Mouse (Mus musculus): ENCODE results near the gene Mms19.
"Not testable (repeated sequence)": the region's sequence is repeated elsewhere in the genome, so short reads cannot be mapped to it uniquely, and the experiment has no call there.

The Mms19 gene

GRCm38 (mm10) chr19:41933179-41934086 is 47.5 kb downstream of the Mms19 start, which contains the start of the genes Exosc1 and Zdhhc16:
Gene Exosc1, minus strand, starts transcription at chr19:41933423.
Gene Zdhhc16, plus strand, starts transcription at chr19:41933480.
- peak; percentile 98 to 99 for DNase-seq

DNA sequence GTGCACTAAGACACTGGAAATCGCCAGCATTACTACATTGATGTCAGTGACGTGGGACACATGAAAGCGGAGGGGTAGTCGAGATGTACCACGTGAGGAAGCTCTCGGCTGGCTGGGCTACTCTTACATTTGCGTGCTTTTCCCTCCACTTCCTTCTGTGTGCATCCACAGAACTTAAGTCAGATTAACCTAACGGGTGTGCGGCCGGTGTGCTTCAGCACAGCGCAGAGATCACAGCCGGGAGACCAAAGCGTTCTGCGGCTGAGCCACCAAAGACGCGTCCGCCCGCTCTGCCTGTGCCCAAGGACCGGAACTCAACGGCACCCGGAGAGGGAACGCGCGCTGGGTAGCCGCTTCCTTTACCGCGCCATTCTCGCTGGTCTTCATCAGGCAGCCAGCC is 48.3 kb downstream of the Mms19 start:
- no peak for DNase-seq

GRCm38 (mm10) chr19:41920412-41921067 is 60.4 kb downstream of the Mms19 start:
- no peak for DNase-seq

DNA sequence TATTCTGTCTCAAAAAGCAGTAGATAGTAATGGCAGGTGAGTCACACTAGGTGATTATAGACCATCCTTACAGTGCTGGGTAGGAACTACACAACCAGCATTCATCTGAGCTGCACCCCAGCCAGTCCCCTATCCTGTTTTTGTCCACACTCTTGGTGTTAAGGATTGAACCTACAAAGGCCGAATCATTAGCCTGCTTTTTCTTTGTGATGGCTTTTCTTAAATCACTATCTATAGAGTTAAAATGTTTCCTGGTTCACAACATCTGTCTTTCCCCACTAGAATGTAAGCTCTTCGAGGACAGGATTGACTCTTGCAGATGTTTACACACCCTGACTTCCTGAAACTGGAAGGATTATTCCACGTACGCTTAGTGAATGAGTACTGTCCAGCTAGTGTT is 61.5 kb downstream of the Mms19 start:
- DNase-seq, result no peak

DNA sequence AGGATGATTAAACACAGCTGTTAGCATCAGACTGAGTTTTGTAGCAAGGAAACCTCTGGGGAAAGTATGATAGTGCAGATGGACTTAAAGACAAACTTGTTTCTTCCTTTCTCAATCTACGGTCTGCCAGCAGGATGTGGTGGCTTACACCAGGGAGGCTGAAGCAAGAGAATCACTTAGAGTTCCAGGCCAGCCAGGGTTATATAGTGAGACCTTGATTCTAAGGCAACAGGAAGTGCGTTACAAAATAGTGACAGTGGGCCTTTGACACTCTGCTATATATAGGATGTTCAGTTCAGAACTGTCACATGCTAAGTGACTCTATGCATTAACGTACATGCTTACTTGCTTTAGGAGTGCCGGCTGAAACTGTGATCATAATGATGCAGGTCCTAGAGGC is 64.1 kb downstream of the Mms19 start:
- DNase-seq, result no peak

- no peak for DNase-seq
These were observed 65.7 kb downstream of the Mms19 start for GRCm38 (mm10) chr19:41915294-41915693.

DNA sequence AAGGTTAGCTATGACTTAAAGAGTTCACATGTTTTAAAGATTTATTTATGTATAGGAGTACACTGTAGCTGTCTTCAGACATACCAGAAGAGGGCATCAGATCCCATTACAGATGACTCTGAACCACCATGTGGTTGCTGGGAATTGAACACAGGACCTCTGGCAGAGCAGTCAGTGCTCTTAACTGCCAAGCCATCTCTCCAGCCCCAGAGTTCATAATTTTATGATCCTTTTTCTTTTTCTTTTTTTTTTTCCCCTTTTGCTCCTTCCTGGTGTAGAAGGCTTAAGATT is 66.4 kb downstream of the Mms19 start:
- DNase-seq, result not testable (repeated sequence)

DNA sequence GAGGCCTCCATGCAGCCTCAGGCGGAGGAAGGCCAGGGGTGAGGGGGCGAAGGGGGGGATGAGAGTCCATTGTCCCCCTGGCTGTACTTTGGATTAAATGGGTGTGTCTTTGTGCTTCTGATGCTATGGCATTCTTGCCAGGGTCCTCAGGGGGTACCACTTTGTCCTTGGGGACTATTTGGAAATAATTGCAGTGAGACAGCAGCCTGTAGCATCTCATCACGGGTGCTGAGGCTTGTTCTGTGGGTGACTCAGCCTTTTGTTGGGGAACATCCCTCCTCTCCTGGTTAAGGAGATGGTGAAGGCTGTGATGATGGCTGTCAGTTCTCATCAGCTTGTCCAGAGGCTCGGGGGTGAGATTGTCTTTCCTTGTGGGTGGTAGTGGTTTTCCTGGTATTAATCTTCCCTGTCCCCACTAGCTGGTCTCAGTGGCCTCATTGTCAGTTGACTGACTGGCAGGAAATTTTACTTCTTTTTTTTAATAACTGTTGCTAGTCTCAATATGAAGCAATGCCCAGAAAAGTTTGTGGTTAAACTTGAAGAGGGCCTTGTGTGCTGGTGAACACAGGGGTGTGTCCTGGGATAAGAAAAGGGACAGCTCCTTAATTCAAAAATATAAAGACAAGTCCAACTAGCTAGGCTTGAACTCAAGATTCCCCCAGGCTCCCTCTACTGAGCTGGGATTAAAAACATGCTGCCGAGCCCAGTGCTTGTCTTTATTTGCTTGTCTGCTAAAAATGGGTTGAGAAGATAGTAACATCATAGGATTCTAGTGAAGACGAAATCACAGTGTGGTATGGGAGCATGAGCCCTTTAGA is 67.0 kb downstream of the Mms19 start:
- no peak for DNase-seq

DNA sequence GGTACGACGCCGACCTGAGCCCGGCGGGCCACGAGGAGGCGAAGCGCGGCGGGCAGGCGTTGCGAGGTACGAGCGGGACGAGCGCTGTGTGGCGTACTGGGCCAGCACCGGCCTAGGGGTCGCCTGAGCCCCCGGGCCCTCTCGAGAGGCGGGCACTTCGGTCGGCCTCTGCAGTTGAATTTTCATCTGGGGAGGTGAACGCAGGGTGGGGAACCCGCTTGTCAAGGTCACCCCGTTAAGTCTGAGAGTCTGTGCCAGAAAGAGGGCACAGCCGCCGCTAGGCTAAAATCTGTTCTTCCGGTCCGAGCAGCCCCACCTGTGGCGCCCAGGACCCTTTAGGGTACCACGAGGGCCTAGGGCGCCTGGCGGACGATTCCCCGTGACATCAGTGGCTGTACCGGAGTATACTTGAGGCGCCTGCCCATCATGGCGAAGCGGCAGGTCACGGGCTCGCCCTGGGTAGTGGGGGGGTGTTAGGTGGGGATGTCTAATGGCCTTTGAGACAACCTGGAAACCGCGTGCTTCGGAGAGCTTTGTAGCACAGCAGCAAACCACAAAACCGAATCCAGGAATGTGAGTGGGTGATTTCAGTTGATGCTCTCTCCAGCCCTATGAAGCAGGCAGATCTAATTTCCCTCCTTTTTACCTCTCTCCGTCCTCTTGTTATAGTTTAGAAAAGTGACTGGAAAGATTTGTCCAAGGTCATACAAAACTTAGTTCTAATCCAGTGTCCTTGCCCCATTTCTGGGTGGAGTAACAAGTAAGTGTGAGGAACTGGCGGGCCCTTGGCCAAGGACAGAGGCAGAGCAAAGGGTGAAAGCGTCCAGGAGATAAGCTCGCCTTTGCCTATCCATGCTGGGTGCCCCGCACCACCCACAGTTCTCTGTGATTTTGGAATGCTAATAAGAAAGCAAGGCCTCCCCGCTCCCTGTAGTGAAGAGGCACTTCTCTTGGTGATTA is 68.6 kb downstream of the Mms19 start:
- DNase-seq, result peak; percentile 60 to 65

GRCm38 (mm10) chr19:41911178-41912073 is 69.5 kb downstream of the Mms19 start, which contains the start of gene Pgam1:
Gene Pgam1, plus strand, starts transcription at chr19:41911923.
- peak; percentile 98 to 99 for DNase-seq

DNA sequence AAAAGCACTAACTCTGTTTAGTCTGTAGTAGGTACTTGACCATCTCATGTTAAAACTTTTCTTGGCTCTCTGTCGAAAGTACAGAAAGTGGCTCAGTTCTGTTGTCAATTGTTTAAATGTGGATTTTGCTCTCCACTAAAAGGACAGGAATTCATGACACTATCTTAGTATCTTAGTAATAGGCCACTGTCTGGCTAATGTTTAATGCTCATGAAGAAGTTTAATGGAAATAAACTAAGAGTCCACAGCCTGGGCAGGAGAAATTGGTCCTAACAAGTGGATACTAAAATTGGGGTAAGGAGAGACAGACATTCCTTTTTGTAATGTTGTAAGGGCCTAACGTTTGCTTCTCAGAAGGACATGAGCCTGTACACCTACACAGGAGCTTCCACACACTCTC is 70.6 kb downstream of the Mms19 start:
- no peak for DNase-seq

GRCm38 (mm10) chr19:41908736-41909135 is 72.2 kb downstream of the Mms19 start:
- DNase-seq, result peak in 1 of 2 experiments; percentile 24

GRCm38 (mm10) chr19:41907079-41907760 is 73.7 kb downstream of the Mms19 start:
- DNase-seq, result peak in 1 of 2 experiments; percentile 17

- no peak for DNase-seq
These were observed 74.5 kb downstream of the Mms19 start for GRCm38 (mm10) chr19:41906311-41907078.

DNA sequence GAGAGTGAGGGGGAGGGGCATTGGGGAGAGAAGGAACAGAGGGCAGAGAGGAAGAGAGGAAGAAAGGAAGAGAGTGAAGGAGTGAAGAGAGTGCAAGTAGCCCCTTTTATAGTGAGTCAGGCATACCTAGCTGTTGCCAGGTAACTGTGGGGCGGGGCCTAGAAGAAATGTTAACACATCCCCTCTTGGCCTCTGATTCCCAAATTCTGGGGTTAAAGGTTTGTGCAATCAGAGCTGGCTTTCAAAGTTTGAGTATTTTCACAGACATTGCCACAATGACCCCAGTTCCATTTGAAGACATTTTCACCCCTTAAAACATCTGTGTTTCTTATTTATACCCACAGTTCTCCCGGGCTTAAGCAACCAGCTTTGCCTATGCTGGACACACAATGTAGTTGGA is 75.7 kb downstream of the Mms19 start:
- no peak for DNase-seq

DNA sequence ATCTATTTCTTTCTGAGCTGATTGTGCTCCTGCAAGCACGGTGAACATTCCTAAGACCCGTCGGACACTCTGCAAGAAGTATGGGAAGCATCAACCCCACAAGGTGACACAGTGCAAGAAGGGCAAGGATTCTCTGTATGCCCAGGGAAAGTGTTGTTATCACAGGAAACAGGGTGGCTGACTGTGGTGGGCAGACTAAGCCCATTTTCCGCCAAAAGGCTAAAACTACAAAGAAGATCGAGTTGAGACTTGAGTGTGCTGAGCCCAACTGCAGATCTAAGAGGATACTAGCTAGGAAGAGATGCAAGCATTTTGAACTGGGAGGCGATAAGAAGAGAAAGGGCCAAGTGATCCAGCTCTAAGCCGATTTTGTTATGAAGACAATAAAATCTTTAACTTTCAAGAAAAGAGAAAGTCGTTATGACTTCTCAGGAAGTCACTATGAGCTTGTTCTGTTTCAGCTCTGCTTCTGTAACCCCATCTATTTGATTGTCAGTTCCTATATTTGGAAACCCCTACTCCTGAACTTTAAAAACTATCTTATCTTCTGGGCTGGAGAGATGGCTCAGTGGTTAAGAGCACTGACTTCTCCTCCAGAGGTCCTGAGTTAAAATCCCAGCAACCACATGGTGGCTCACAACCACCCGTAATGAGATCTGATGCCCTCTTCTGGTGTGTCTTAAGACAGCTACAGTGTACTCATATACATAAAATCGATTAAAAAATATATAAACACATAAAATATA is 77.9 kb downstream of the Mms19 start:
- no peak for DNase-seq

GRCm38 (mm10) chr19:41901696-41902095 is 79.3 kb downstream of the Mms19 start:
- DNase-seq, result no peak

GRCm38 (mm10) chr19:41900495-41901090 is 80.4 kb downstream of the Mms19 start:
- no peak for DNase-seq

Measured in cerebellum, postnatal 14 days (tissue).